8 mouse cellular contexts compared by ENCODE assay signal in the genomic region with DNA sequence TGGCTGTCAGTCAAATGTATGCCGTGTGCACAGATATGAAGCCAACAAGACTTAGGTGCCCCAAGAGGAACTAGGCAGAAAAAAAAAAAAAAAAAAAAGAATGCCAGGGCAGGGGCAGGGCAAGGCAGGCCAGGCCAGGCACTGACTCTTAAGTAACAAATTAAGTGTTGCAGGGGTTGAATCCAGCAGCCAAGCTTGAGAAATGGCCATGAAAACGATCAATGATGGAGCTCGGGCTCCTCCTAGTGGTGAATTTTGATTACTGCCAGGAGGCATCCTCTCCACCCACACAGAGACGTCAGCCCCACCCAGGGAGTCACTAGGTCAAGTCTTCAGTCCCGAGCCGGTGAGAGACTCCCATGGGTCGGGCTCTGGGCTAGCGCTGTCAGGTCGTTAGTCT. TPM values are rescaled to one million over a fixed set of nuclear protein-coding genes. Genes with fewer than 3 reads are reported as not detected.
A peak's percentile ranks its signal among the peaks of the same experiment; 100 is the strongest.
DNase-seq lines count a peak whose midpoint lies in the region; ATAC-seq and TF ChIP-seq lines count a peak whose summit lies in the region.

No protein-coding gene starts in this region.

- H3K9me3 ChIP-seq in midbrain, embryonic 11.5 days (ENCODE audit: control insufficient read depth, low read length) = no peaks in the 10 kb centered on the region

- no peak overlapping the region for H3K4me3 ChIP-seq in cortical plate, adult 2 months (ENCODE audit: insufficient read depth, low read length)
- H3K4me3 ChIP-seq in midbrain, embryonic 11.5 days (ENCODE audit: low read depth, low read length) = no peak overlapping the region

- H3K4me2 ChIP-seq in midbrain, embryonic 11.5 days = no peak overlapping the region

- peak; percentile 96 for DNase-seq in adipocyte (ENCODE audit: low spot score)
- peak; percentile 80 for DNase-seq in gastrocnemius, postnatal 14 days
- DNase-seq in induced T-regulatory cell, adult 2 months (ENCODE audit: low read depth) = peak; percentile 79
- DNase-seq in left cerebral cortex, adult 8-10 months (ENCODE audit: low spot score in 2 of 2) = peak; percentile 50 to 79
- DNase-seq in midbrain, embryonic 11.5 days (ENCODE audit: low spot score, missing footprints) = peak; percentile 99
- DNase-seq in right cerebral cortex, postnatal 4 days = peak; percentile 76
- DNase-seq in yolk sac, embryonic 10.5 days (ENCODE audit: low spot score) = peak; percentile 71

- peak; percentile 83 for ATAC-seq in midbrain, embryonic 11.5 days (ENCODE audit: low FRiP score)

- no peaks in the 10 kb centered on the region for H3K27me3 ChIP-seq in midbrain, embryonic 11.5 days (ENCODE audit: control insufficient read depth, insufficient read depth, low read length)

- H3K36me3 ChIP-seq in midbrain, embryonic 11.5 days (ENCODE audit: control insufficient read depth, insufficient read depth, low read length) = no peaks in the 10 kb centered on the region

- TF ChIP-seq POLR2A in cortical plate, adult 2 months (IDR thresholded peaks at IDR 0.05; ENCODE audit: extremely low read depth, insufficient read depth, low read length) = no peak

- 10% methylated on average over 9 of the region's 9 CpGs for WGBS in midbrain, embryonic 11.5 days

- intact Hi-C loops in gastrocnemius, postnatal 14 days (cut with DNase I; ENCODE audit: low total_unique reads) = loop anchor here (10.0 kb wide), 1 partner anchor 1170 kb away; no protein-coding TSS in a partner anchor

- no peak overlapping the region for H3K27ac ChIP-seq in cortical plate, adult 2 months (ENCODE audit: insufficient read depth, low read length)
- H3K27ac ChIP-seq in midbrain, embryonic 11.5 days (ENCODE audit: low read depth, low read length) = no peak overlapping the region

- H3K9ac ChIP-seq in midbrain, embryonic 11.5 days (ENCODE audit: low read length) = no peak overlapping the region

- no peaks in the 10 kb centered on the region for H3K4me1 ChIP-seq in cortical plate, adult 2 months (ENCODE audit: control insufficient read depth, insufficient read depth, low read length)
- H3K4me1 ChIP-seq in midbrain, embryonic 11.5 days (ENCODE audit: control insufficient read depth, insufficient read depth, low read length) = no peaks in the 10 kb centered on the region

- peak; percentile 81 for TF ChIP-seq CTCF in cortical plate, adult 2 months (IDR thresholded peaks at IDR 0.05; ENCODE audit: extremely low read depth, insufficient read depth, low read length)

RNA-seq across cellular contexts. Expression of gene Gm26657, which starts 54.7 kb away (rescaled TPM):
- not detected in 2 replicates for polyA plus RNA-seq in cortical plate, adult 2 months (2012; rRNA removed)
- total RNA-seq in gastrocnemius, postnatal 14 days (2021) = not detected
- not detected for total RNA-seq in left cerebral cortex, adult 8-10 months (2022)
- polyA plus RNA-seq in midbrain, embryonic 11.5 days (2014; fragmentation: Nextera tagmentation; extraction: Ambion mirVana) = 0.14 TPM in 1 of 2 replicates, not detected in the other

RNA-seq across cellular contexts. Expression of gene Actl7b, which starts 56.1 kb away (rescaled TPM):
- polyA plus RNA-seq in cortical plate, adult 2 months (2012; rRNA removed) = 0.11 and 0.17 TPM in 2 replicates
- total RNA-seq in gastrocnemius, postnatal 14 days (2021) = not detected
- under 1 TPM in 2 of 4 experiments, not detected in 2; 0.30 to 0.68 TPM for total RNA-seq in left cerebral cortex, adult 8-10 months (2022)
- polyA plus RNA-seq in midbrain, embryonic 11.5 days (2014; fragmentation: Nextera tagmentation; extraction: Ambion mirVana) = not detected in 2 replicates

RNA-seq across cellular contexts. Expression of gene Actl7a, which starts 58.1 kb away (rescaled TPM):
- not detected in 2 replicates for polyA plus RNA-seq in cortical plate, adult 2 months (2012; rRNA removed)
- total RNA-seq in gastrocnemius, postnatal 14 days (2021) = not detected
- total RNA-seq in left cerebral cortex, adult 8-10 months (2022) = not detected
- polyA plus RNA-seq in midbrain, embryonic 11.5 days (2014; fragmentation: Nextera tagmentation; extraction: Ambion mirVana) = 0.11 TPM in 1 of 2 replicates, not detected in the other
